Mouse (Mus musculus): ENCODE results near the gene Ppp1r18. TPM values are rescaled to one million over a fixed set of nuclear protein-coding genes. Genes with fewer than 3 reads are reported as not detected.

The Ppp1r18 gene
- polyA plus RNA-seq, 1 experiment from 2014 or later = 27.6 TPM

GRCm38 (mm10) chr17:35923281-35923680, 57.9 kb downstream of the Ppp1r18 start:
- 93% methylated on average over 4 of the region's 4 CpGs for WGBS
- H3K36me3 ChIP-seq (ENCODE audit: control insufficient read depth, insufficient read depth, low read length) = peaks cover 16% of the 10 kb centered on the region

More at GRCm38 (mm10) chr17:35923281-35923680, 57.9 kb downstream of the Ppp1r18 start:
- Histone ChIP-seq H3K27me3 (ENCODE audit: control insufficient read depth, insufficient read depth, low read length) (no peaks in the 10 kb centered on the region), H3K9ac (ENCODE audit: low read depth, low read length) (no peak overlapping the region), H3K27ac (ENCODE audit: low read depth, low read length) (no peak overlapping the region), H3K9me3 (ENCODE audit: control insufficient read depth, low read length) (no peaks in the 10 kb centered on the region), H3K4me3 (ENCODE audit: low read depth, low read length) (no peak overlapping the region), H3K4me1 (replicated peaks; ENCODE audit: control insufficient read depth, insufficient read depth, low read length) (peaks cover 4% of the 10 kb centered on the region), H3K4me2 (replicated peaks; ENCODE audit: low read depth, low read length) (no peak overlapping the region)
- no peak for ATAC-seq (ENCODE audit: low FRiP score)
- no peak for DNase-seq (ENCODE audit: low spot score)

MicroRNA genes within 50 kb of the gene (microRNA counts, 519-probe panel; counts per million panel counts)
- not detected for microRNA mmu-miR-1894-3p
- not detected for microRNA mmu-miR-1894-5p

Other genes starting within 250 kb of the Ppp1r18 start
- not detected in 2 replicates for gene Gm9573, start 239.0 kb upstream of the Ppp1r18 start, polyA plus RNA-seq (2014; fragmentation: Nextera tagmentation; extraction: Ambion mirVana)
- 0.32 TPM in 1 of 2 replicates, not detected in the other for gene Mucl3, start 221.9 kb upstream of the Ppp1r18 start, polyA plus RNA-seq (2014; fragmentation: Nextera tagmentation; extraction: Ambion mirVana)
- 6.9 and 8.7 TPM in 2 replicates for gene Vars2, start 198.0 kb upstream of the Ppp1r18 start, polyA plus RNA-seq (2014; fragmentation: Nextera tagmentation; extraction: Ambion mirVana)
- gene Gtf2h4, start 191.9 kb upstream of the Ppp1r18 start, polyA plus RNA-seq (2014; fragmentation: Nextera tagmentation; extraction: Ambion mirVana) = 37.8 and 41.4 TPM in 2 replicates
- gene Ddr1, start 161.0 kb upstream of the Ppp1r18 start, polyA plus RNA-seq (2014; fragmentation: Nextera tagmentation; extraction: Ambion mirVana) = 69.9 and 78.8 TPM in 2 replicates
- gene Ier3, start 43.9 kb upstream of the Ppp1r18 start, polyA plus RNA-seq (2014; fragmentation: Nextera tagmentation; extraction: Ambion mirVana) = 3.6 and 4.0 TPM in 2 replicates
- 48.1 and 50.0 TPM in 2 replicates for gene Flot1, start 42.4 kb upstream of the Ppp1r18 start, polyA plus RNA-seq (2014; fragmentation: Nextera tagmentation; extraction: Ambion mirVana)
- 1,599 and 1,667 TPM in 2 replicates for gene Tubb5, start 27.3 kb upstream of the Ppp1r18 start, polyA plus RNA-seq (2014; fragmentation: Nextera tagmentation; extraction: Ambion mirVana)
- 16.8 and 17.3 TPM in 2 replicates for gene Mdc1, start 24.1 kb upstream of the Ppp1r18 start, polyA plus RNA-seq (2014; fragmentation: Nextera tagmentation; extraction: Ambion mirVana)
- gene Nrm, start 4.3 kb upstream of the Ppp1r18 start, polyA plus RNA-seq (2014; fragmentation: Nextera tagmentation; extraction: Ambion mirVana) = 49.2 and 51.0 TPM in 2 replicates
- gene Dhx16, start 14.2 kb downstream of the Ppp1r18 start, polyA plus RNA-seq (2014; fragmentation: Nextera tagmentation; extraction: Ambion mirVana) = 33.5 and 39.8 TPM in 2 replicates
- 23.6 and 25.2 TPM in 2 replicates for gene 2310061I04Rik, start 31.8 kb downstream of the Ppp1r18 start, polyA plus RNA-seq (2014; fragmentation: Nextera tagmentation; extraction: Ambion mirVana)
- 200 and 243 TPM in 2 replicates for gene Atat1, start 44.5 kb downstream of the Ppp1r18 start, polyA plus RNA-seq (2014; fragmentation: Nextera tagmentation; extraction: Ambion mirVana)
- 67.4 and 68.4 TPM in 2 replicates for gene Mrps18b, start 50.8 kb downstream of the Ppp1r18 start, polyA plus RNA-seq (2014; fragmentation: Nextera tagmentation; extraction: Ambion mirVana)
- 42.6 and 49.8 TPM in 2 replicates for gene Ppp1r10, start 50.8 kb downstream of the Ppp1r18 start, polyA plus RNA-seq (2014; fragmentation: Nextera tagmentation; extraction: Ambion mirVana)
- 97.8 and 117 TPM in 2 replicates for gene Abcf1, start 104.2 kb downstream of the Ppp1r18 start, polyA plus RNA-seq (2014; fragmentation: Nextera tagmentation; extraction: Ambion mirVana)
- gene Gnl1, start 114.3 kb downstream of the Ppp1r18 start, polyA plus RNA-seq (2014; fragmentation: Nextera tagmentation; extraction: Ambion mirVana) = 28.0 and 29.8 TPM in 2 replicates
- gene Prr3, start 114.6 kb downstream of the Ppp1r18 start, polyA plus RNA-seq (2014; fragmentation: Nextera tagmentation; extraction: Ambion mirVana) = 39.6 and 45.2 TPM in 2 replicates
- 4.1 and 5.9 TPM in 2 replicates for gene H2-T24, start 155.0 kb downstream of the Ppp1r18 start, polyA plus RNA-seq (2014; fragmentation: Nextera tagmentation; extraction: Ambion mirVana)
- 3.0 and 4.0 TPM in 2 replicates for gene H2-T23, start 167.3 kb downstream of the Ppp1r18 start, polyA plus RNA-seq (2014; fragmentation: Nextera tagmentation; extraction: Ambion mirVana)
- gene H2-T22, start 177.2 kb downstream of the Ppp1r18 start, polyA plus RNA-seq (2014; fragmentation: Nextera tagmentation; extraction: Ambion mirVana) = 7.0 and 8.3 TPM in 2 replicates
- gene Gm6034, start 177.4 kb downstream of the Ppp1r18 start, polyA plus RNA-seq (2014; fragmentation: Nextera tagmentation; extraction: Ambion mirVana) = not detected in 2 replicates
- gene Gm11127, start 192.8 kb downstream of the Ppp1r18 start, polyA plus RNA-seq (2014; fragmentation: Nextera tagmentation; extraction: Ambion mirVana) = not detected in 2 replicates